In the genomic region with DNA sequence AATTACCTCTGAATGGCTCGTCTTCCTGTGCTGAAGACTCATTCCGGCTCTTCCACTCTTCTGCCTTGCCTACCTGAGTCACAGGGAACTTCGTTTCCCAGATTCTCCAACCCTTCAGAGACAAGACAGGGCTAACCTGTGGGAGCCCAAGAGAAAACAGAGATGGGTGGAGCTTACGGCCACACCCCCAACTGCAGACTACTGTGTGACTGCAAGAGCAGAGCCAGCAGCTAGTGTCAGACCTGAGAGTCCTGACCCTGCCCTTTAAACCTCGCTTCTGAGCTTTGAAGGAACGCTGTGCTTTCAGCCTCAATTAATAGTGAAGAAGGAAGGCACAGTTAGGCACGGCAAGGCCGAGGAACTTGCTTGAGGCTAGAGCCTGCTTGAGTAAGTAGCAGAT, we compare ENCODE assay signal across 13 mouse cellular contexts. TPM values are rescaled to one million over a fixed set of nuclear protein-coding genes. Genes with fewer than 3 reads are reported as not detected.
DNase-seq lines count a peak whose midpoint lies in the region; ATAC-seq lines count a peak whose summit lies in the region.
"Had no signal": no experiment of that assay in that cellular context is flagged by ENCODE, and none has a peak within 500 bp of the region (broad histone marks: within the 10 kb centered on the region; RNA-seq: fewer than 3 reads in every experiment).

No protein-coding gene starts in this region.

- ATAC-seq in forebrain, embryonic 13.5 days, result no peak

- 28% methylated on average over 8 of the region's 8 CpGs for WGBS in forebrain, embryonic 13.5 days

- H3K4me1 ChIP-seq in forebrain, embryonic 13.5 days, result no peaks in the 10 kb centered on the region
- H3K4me1 ChIP-seq: heart, embryonic 15.5 days; hindbrain, embryonic 15.5 days; liver, embryonic 15.5 days; neural tube, embryonic 12.5 days had no signal

- H3K27ac ChIP-seq in forebrain, embryonic 13.5 days, result no peak overlapping the region
- H3K27ac ChIP-seq: heart, embryonic 15.5 days; hindbrain, embryonic 15.5 days; liver, embryonic 15.5 days; neural tube, embryonic 12.5 days had no signal

- peak; percentile 11 for DNase-seq in adrenal gland, postnatal 10 days
- no peak for DNase-seq in adrenal gland, adult 8-10 months
- DNase-seq in thymus, postnatal 4 days, result peak; percentile 15
- DNase-seq in thymus, postnatal 14 days, result no peak
- peak; percentile 66 for DNase-seq in kidney, adult 9 months
- DNase-seq in yolk sac, embryonic 10.5 days (ENCODE audit: low spot score), result peak; percentile 8
- no peak for DNase-seq in ovary, postnatal 14 days (ENCODE audit: low spot score)

- no peak overlapping the region for H3K4me3 ChIP-seq in forebrain, embryonic 13.5 days
- H3K4me3 ChIP-seq: heart, embryonic 15.5 days; hindbrain, embryonic 15.5 days; liver, embryonic 15.5 days; neural tube, embryonic 12.5 days had no signal

- no peaks in the 10 kb centered on the region for H3K9me3 ChIP-seq in forebrain, embryonic 13.5 days (replicated peaks)
- H3K9me3 ChIP-seq: heart, embryonic 15.5 days; hindbrain, embryonic 15.5 days; liver, embryonic 15.5 days; neural tube, embryonic 12.5 days had no signal

- H3K36me3 ChIP-seq in forebrain, embryonic 13.5 days (ENCODE audit: poor library complexity, severe bottlenecking), result no peaks in the 10 kb centered on the region
- H3K36me3 ChIP-seq: G1E; heart, embryonic 15.5 days; hindbrain, embryonic 15.5 days; liver, embryonic 15.5 days; neural tube, embryonic 12.5 days had no signal

- H3K4me2 ChIP-seq in forebrain, embryonic 13.5 days, result no peak overlapping the region
- H3K4me2 ChIP-seq: heart, embryonic 15.5 days; hindbrain, embryonic 15.5 days; liver, embryonic 15.5 days; neural tube, embryonic 12.5 days had no signal

- H3K9ac ChIP-seq in forebrain, embryonic 13.5 days, result no peak overlapping the region
- H3K9ac ChIP-seq: heart, embryonic 15.5 days; hindbrain, embryonic 15.5 days; liver, embryonic 15.5 days; neural tube, embryonic 12.5 days had no signal

- no peaks in the 10 kb centered on the region for H3K27me3 ChIP-seq in forebrain, embryonic 13.5 days
- H3K27me3 ChIP-seq: heart, embryonic 15.5 days; hindbrain, embryonic 15.5 days; liver, embryonic 15.5 days had no signal

RNA-seq across cellular contexts. Expression of a gene that starts 7.6 kb away (rescaled TPM):
- 1 to 10 TPM; 3.3 to 4.0 TPM for total RNA-seq in adrenal gland, postnatal 10 days (2021)
- 10 to 100 TPM in 2 of 4 experiments, 1 to 10 TPM in 2; 6.7 to 17.5 (median 12.3) TPM for total RNA-seq in adrenal gland, adult 8-10 months (2022)
- 4.5 and 7.7 TPM in 2 replicates for polyA plus RNA-seq in forebrain, embryonic 13.5 days (2015; fragmentation: Nextera tagmentation; extraction: Ambion mirVana)
- polyA plus RNA-seq: G1E had no signal

Comparison
In these comparisons a context has a peak if more than half of its experiments do, and no peak if none do; other contexts are left out.
1. DNase-seq: peak in adrenal gland, postnatal 10 days (single experiment), thymus, postnatal 4 days (single experiment), kidney, adult 9 months (single experiment) and yolk sac, embryonic 10.5 days (single experiment); none in adrenal gland, adult 8-10 months (single experiment), thymus, postnatal 14 days (single experiment) and ovary, postnatal 14 days (single experiment).